Mouse (Mus musculus) bone marrow macrophage, adult 2 months (primary cell): ENCODE results near the gene Ccdc33.

Experiments used
- CTCF ChIP-seq: IDR thresholded peaks from 2 replicates; pipeline ENCODE4 v1.5.1; 2012; ENCODE audit warnings: low read depth, mild to moderate bottlenecking, low read length, moderate library complexity
- POLR2A ChIP-seq: IDR thresholded peaks from 2 replicates; pipeline ENCODE4 v1.6.1; 2012; ENCODE audit warnings: mild to moderate bottlenecking, low read depth, low read length, borderline replicate concordance

DNA sequence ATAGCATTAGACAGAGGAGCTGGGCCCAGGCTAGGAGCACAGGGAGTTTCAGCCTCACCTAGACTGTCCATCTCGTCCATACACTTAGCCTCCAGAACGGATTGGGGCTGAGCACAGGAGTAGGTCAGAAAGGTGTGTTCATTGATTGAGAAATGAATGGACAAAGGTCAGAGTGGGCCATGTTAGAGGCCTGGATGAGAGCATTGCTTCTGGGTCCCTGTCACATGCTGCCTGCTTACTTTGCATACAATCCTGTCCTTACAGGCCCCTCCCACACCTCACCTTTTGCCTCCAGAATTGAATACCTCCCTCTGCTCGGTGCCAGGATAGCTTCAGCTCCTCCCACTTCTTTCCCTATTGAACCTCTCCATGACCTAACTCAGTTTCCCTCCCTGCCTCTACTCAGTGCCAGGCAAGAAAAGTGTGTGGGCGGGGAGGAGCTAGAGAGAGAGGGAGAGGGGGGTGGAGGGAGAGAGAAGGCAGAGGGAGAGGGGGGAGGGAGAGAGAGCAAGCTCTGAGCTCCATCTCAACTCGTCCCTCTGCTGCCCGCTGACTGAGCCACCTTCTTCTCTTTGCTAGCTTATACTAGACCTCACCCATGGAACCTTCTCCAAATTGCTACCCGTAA lies 2.5 kb downstream of the Ccdc33 start:
- no peak for TF ChIP-seq CTCF
- no peak for TF ChIP-seq POLR2A
